Mouse (Mus musculus) neural tube, embryonic 12.5 days (tissue): ENCODE measurements around the gene Senp7. TPM values are rescaled to one million over a fixed set of nuclear protein-coding genes. Genes with fewer than 3 reads are reported as not detected.

ENCODE experiments used
- ATAC-seq: fragments of 200-750 bp; cut with Nextera tagmentation; 2 replicates; pipeline ENCODE4 v1.8.0; 2017; ENCODE audit warnings: low read depth, mild to moderate bottlenecking, moderate TSS enrichment, moderate library complexity; ENCODE audit not compliant: low FRiP score
- H3K27ac ChIP-seq: fragments of 300-500 bp; sonication (generic); 2 replicates; pipeline ENCODE4 v1.5.1; 2016
- H3K27me3 ChIP-seq: fragments of 300-500 bp; sonication (generic); replicated peaks from 2 replicates; pipeline ENCODE4 v1.6.1; 2016; ENCODE audit warnings: mild to moderate bottlenecking
- H3K36me3 ChIP-seq: fragments of 300-500 bp; sonication (generic); 2 replicates; pipeline ENCODE4 v1.6.1; 2016; ENCODE audit warnings: mild to moderate bottlenecking
- H3K4me1 ChIP-seq: fragments of 300-500 bp; sonication (generic); 2 replicates; pipeline ENCODE4 v1.6.1; 2016
- H3K4me2 ChIP-seq: fragments of 300-500 bp; sonication (generic); replicated peaks from 2 replicates; pipeline ENCODE4 v1.6.1; 2016; ENCODE audit warnings: mild to moderate bottlenecking
- H3K4me3 ChIP-seq: fragments of 300-500 bp; sonication (generic); 2 replicates; pipeline ENCODE4 v1.5.1; 2016
- H3K9ac ChIP-seq: fragments of 300-500 bp; sonication (generic); 2 replicates; pipeline ENCODE4 v1.6.1; 2016; ENCODE audit warnings: mild to moderate bottlenecking
- H3K9me3 ChIP-seq: fragments of 300-500 bp; sonication (generic); 2 replicates; pipeline ENCODE4 v1.6.1; 2016; ENCODE audit warnings: mild to moderate bottlenecking
- WGBS: fragments of 180-500 bp; shearing (Covaris S2); methylation state at CpG from one replicate; pipeline ENCODE4 v1.1.7; 2016; 5-methylcytosine and 5-hydroxymethylcytosine counted together
- microRNA-seq: library from miRNA; unstranded; fragments of <30 nt; microRNA quantifications from one replicate; pipeline ENCODE4, GENCODE M21; 2017
- polyA plus RNA-seq: library from polyadenylated mRNA; unstranded; fragments of >200 nt; fragmentation: Nextera tagmentation; extraction: Ambion mirVana; gene quantifications from 2 replicates; pipeline ENCODE4 v1.2.1, GENCODE M21; 2016

Senp7 gene
- polyA plus RNA-seq, 1 experiment from 2014 or later = 44.9 TPM

GRCm38 (mm10) chr16:56175867-56176581 is 127.9 kb downstream of the Senp7 start:
- Histone ChIP-seq H3K9ac (no peak overlapping the region), H3K9me3 (no peaks in the 10 kb centered on the region), H3K4me2 (no peak overlapping the region), H3K4me3 (no peak overlapping the region), H3K4me1 (no peaks in the 10 kb centered on the region), H3K27me3 (no peaks in the 10 kb centered on the region), H3K27ac (no peak overlapping the region), H3K36me3 (peaks cover 27% of the 10 kb centered on the region)
- no peak for ATAC-seq
- WGBS = 71% methylated on average over 8 of the region's 8 CpGs

- Histone ChIP-seq H3K27me3 (no peaks in the 10 kb centered on the region), H3K27ac (no peak overlapping the region), H3K4me2 (no peak overlapping the region), H3K4me3 (no peak overlapping the region), H3K4me1 (no peaks in the 10 kb centered on the region), H3K9ac (no peak overlapping the region), H3K9me3 (no peaks in the 10 kb centered on the region), H3K36me3 (peaks cover 42% of the 10 kb centered on the region)
- 93% methylated on average over 4 of the region's 4 CpGs for WGBS
- no peak for ATAC-seq
Measured at GRCm38 (mm10) chr16:56186863-56187262, 138.7 kb downstream of the Senp7 start.

DNA sequence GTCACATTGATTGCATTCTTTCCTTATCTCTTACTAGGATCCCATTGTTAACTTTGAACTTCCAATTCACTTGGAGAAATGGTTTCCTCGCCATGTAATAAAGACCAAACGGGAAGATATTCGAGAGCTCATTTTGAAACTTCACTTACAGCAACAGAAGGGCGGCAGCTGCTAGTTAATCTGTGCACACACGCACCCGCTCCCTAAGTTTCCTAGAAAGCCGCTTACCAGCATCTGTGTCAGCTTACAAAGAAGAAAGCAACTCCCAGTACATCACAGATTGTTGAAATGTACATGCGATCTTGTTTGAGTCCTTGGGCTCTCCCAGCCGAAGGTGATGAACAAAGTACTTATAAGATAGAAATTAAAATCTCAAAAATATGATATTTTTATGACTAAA is 140.1 kb downstream of the Senp7 start:
- 90% methylated on average over 9 of the region's 9 CpGs for WGBS
- H3K27me3 ChIP-seq = no peaks in the 10 kb centered on the region
- no peaks in the 10 kb centered on the region for H3K9me3 ChIP-seq
- no peak overlapping the region for H3K27ac ChIP-seq
- H3K4me2 ChIP-seq = no peak overlapping the region
- no peak for ATAC-seq
- H3K4me3 ChIP-seq = no peak overlapping the region
- H3K36me3 ChIP-seq = peaks cover 32% of the 10 kb centered on the region
- no peak overlapping the region for H3K9ac ChIP-seq
- no peaks in the 10 kb centered on the region for H3K4me1 ChIP-seq

DNA sequence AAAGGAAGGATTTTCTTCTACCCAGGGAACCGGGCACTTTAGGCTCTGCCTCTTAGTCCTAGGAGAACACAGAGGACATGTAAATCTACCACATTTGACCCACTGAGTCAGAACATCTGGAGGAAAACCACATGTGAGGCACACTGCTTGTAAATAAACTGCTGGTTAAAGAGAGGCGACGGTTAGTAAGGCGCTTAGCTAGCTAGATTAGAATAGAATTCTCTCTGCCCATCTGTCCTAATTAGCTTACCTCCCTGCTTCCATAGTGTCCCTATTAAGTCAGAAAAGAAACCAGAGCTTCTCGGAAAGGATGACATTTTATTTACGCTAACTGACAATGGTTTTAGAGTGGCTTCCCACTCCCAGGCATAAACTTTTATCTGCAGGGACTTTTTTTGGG is 155.9 kb downstream of the Senp7 start, which contains the start of gene Impg2:
TSS of gene Impg2 (plus strand) at position 263 of the 400 bp plus-strand sequence.
- ATAC-seq = no peak
- WGBS = 79% methylated on average over 6 of the region's 6 CpGs
- H3K4me1 ChIP-seq = no peaks in the 10 kb centered on the region
- no peak within 1 kb of the TSS for H3K4me3 ChIP-seq
- no peak within 1 kb of the TSS for H3K27ac ChIP-seq
- H3K9me3 ChIP-seq = no peaks in the 10 kb centered on the region
- H3K4me2 ChIP-seq = no peak within 1 kb of the TSS
- no peaks in the 10 kb centered on the region for H3K27me3 ChIP-seq
- no peaks in the 10 kb centered on the region for H3K36me3 ChIP-seq
- no peak within 1 kb of the TSS for H3K9ac ChIP-seq

- WGBS = 68% methylated on average over 3 of the region's 3 CpGs
- Histone ChIP-seq H3K4me1 (no peaks in the 10 kb centered on the region), H3K9ac (no peak overlapping the region), H3K27ac (no peak overlapping the region), H3K36me3 (no peaks in the 10 kb centered on the region), H3K4me2 (no peak overlapping the region), H3K9me3 (no peaks in the 10 kb centered on the region), H3K4me3 (no peak overlapping the region), H3K27me3 (no peaks in the 10 kb centered on the region)
- no peak for ATAC-seq
Measured at GRCm38 (mm10) chr16:56212740-56213139, 164.6 kb downstream of the Senp7 start.

DNA sequence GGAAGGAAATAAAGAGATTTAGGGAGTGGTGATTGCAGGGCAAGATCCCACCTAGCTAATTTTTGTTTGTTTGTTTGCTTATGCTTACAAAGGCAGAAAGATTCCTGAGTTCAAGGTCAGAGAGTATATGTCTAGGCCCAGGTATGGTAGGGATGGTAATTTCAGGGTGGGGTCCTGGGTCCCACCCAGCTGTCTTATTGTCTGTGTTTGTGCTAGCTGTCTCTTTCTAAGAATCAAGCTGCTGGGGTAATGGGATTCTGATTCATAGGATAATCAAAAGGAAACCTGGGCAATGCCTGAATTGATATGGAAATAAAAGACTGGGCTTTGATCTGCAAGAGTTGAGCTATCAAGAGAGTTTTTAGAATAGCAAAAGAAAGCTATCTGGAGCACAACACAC is 179.5 kb downstream of the Senp7 start:
- ATAC-seq = no peak
- Histone ChIP-seq H3K9ac (no peak overlapping the region), H3K9me3 (no peaks in the 10 kb centered on the region), H3K36me3 (peaks cover 4% of the 10 kb centered on the region; the same call in 1 of the 2 replicates), H3K27ac (no peak overlapping the region), H3K4me3 (no peak overlapping the region), H3K4me1 (no peaks in the 10 kb centered on the region), H3K4me2 (no peak overlapping the region), H3K27me3 (no peaks in the 10 kb centered on the region)

GRCm38 (mm10) chr16:56229455-56229854 is 181.3 kb downstream of the Senp7 start:
- no peak for ATAC-seq
- Histone ChIP-seq H3K27ac (no peak overlapping the region), H3K36me3 (peaks cover 4% of the 10 kb centered on the region; the same call in 1 of the 2 replicates), H3K9ac (no peak overlapping the region), H3K4me2 (no peak overlapping the region), H3K4me3 (no peak overlapping the region), H3K4me1 (no peaks in the 10 kb centered on the region), H3K27me3 (no peaks in the 10 kb centered on the region), H3K9me3 (no peaks in the 10 kb centered on the region)
- 69% methylated on average over 2 of the region's 2 CpGs for WGBS

- H3K4me3 ChIP-seq = no peak overlapping the region
- no peak overlapping the region for H3K4me2 ChIP-seq
- H3K9me3 ChIP-seq = no peaks in the 10 kb centered on the region
- ATAC-seq = no peak
- peaks cover 1% of the 10 kb centered on the region; the same call in 1 of the 2 replicates for H3K36me3 ChIP-seq
- no peak overlapping the region for H3K9ac ChIP-seq
- no peak overlapping the region for H3K27ac ChIP-seq
- no peaks in the 10 kb centered on the region for H3K4me1 ChIP-seq
- no peaks in the 10 kb centered on the region for H3K27me3 ChIP-seq
- WGBS = 56% methylated on average over 10 of the region's 10 CpGs
Measured at GRCm38 (mm10) chr16:56231300-56231699, 183.2 kb downstream of the Senp7 start.

GRCm38 (mm10) chr16:56232736-56233135 is 184.6 kb downstream of the Senp7 start:
- Histone ChIP-seq H3K4me1 (no peaks in the 10 kb centered on the region), H3K27me3 (no peaks in the 10 kb centered on the region), H3K4me2 (no peak overlapping the region), H3K9me3 (no peaks in the 10 kb centered on the region), H3K9ac (no peak overlapping the region), H3K36me3 (no peaks in the 10 kb centered on the region), H3K4me3 (no peak overlapping the region), H3K27ac (no peak overlapping the region)
- ATAC-seq = no peak
- 94% methylated on average over 10 of the region's 10 CpGs for WGBS

Small RNAs within 50 kb of the gene (microRNA-seq; reads per million reads assigned to microRNA genes)
- gene Gm24047 = not detected

Other genes starting within 250 kb of the Senp7 start
- 1.7 and 2.3 TPM in 2 replicates for gene Nfkbiz, start 209.4 kb upstream of the Senp7 start, polyA plus RNA-seq
- gene Nxpe3, start 153.1 kb upstream of the Senp7 start, polyA plus RNA-seq = 0.91 and 0.96 TPM in 2 replicates
- gene Cep97, start 113.5 kb upstream of the Senp7 start, polyA plus RNA-seq = 19.0 and 19.7 TPM in 2 replicates
- gene Rpl24, start 82.1 kb upstream of the Senp7 start, polyA plus RNA-seq = 656 and 680 TPM in 2 replicates
- 18.4 and 19.1 TPM in 2 replicates for gene Zbtb11, start 74.5 kb upstream of the Senp7 start, polyA plus RNA-seq
- gene Pcnp, start 18.6 kb upstream of the Senp7 start, polyA plus RNA-seq = 264 and 270 TPM in 2 replicates
- 24.4 and 28.6 TPM in 2 replicates for gene Trmt10c, start 10.5 kb upstream of the Senp7 start, polyA plus RNA-seq
- gene Impg2, start 156.0 kb downstream of the Senp7 start, polyA plus RNA-seq = 0.19 and 0.28 TPM in 2 replicates